Mouse (Mus musculus) cerebellum, postnatal 36 days (tissue): ENCODE measurements around the gene Fam170b.

Experiments
- DNase-seq, 2 experiments: peaks; one replicate each; pipeline ENCODE4 v3.0.0; 2021 to 2022; ENCODE audit warnings: mixed read lengths in 2 of 2

Gene Fam170b

GRCm38 (mm10) chr14:32827994-32828650, 5.6 kb upstream of the Fam170b start:
- no peak for DNase-seq

- no peak for DNase-seq
Measured at GRCm38 (mm10) chr14:32835181-32835580, 1.4 kb downstream of the Fam170b start.

- DNase-seq: no peak
Measured at GRCm38 (mm10) chr14:32835596-32835995, 1.8 kb downstream of the Fam170b start.

GRCm38 (mm10) chr14:32836191-32836590, 2.4 kb downstream of the Fam170b start:
- no peak for DNase-seq

DNA sequence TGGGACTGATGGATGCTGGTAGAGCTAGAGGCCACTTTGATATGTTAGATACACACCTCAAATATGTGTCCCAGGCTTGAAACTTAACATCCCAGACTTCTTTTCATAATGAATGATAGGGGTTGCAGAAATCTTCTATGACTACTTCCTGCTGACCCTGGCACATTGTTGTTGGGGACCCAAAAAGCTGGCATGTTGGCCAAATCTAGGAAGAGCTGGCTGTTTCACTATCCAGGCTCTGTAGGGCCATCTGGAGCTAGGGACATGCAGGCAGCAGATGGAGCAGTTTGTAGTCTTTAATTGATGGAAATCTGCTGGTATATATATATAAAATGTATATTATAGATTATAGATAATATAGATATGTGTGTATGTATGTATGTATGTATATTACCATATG, 8.3 kb downstream of the Fam170b start:
- no peak for DNase-seq

DNA sequence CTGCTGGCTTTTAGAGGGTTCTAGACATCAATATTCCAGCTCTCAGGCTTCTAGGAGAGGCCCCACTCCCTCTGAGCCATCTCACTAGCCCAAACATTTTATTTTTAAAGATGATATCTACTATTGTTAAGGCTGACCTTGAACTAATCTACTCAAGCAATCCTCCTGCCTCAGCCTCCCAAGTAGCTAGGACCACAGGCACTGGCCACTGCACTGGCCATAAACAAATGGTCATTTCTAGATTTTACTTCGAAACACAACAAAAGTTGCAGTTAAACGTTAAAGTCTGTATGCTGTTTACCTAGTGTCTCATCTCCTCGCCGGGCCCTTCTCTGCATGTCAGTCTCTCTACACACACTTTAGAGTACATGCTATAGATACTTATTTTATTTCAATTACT, 20.3 kb downstream of the Fam170b start:
- no peak for DNase-seq

- no peak for DNase-seq
Measured at GRCm38 (mm10) chr14:32856246-32856645, 22.5 kb downstream of the Fam170b start.

GRCm38 (mm10) chr14:32856681-32857328, 23.0 kb downstream of the Fam170b start, which contains the start of gene Vstm4:
Vstm4 (plus strand) TSS chr14:32856756.
- peak; percentile 36 to 44 for DNase-seq

DNA sequence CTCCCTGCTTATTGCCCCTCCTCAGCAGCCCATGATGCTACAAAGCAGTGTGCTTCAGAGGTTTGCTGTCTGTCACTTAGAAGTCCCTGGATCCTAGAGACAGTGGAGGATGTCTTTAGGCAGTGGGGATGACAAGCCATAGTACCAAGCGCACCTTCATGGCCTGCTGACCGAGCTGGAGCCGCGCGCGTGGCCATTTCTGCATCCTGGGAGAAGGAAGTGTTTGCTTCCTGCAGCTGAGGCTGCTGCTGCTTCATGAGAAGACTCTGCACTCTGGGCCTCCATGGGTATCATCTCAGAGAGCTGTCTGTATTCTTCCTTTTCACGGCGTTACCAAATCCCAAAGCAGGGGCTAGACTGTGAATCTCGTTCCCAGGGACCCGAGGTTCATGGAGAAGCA, 24.6 kb downstream of the Fam170b start:
- DNase-seq: no peak

- DNase-seq: no peak
Measured at GRCm38 (mm10) chr14:32858941-32859510, 25.3 kb downstream of the Fam170b start.

DNA sequence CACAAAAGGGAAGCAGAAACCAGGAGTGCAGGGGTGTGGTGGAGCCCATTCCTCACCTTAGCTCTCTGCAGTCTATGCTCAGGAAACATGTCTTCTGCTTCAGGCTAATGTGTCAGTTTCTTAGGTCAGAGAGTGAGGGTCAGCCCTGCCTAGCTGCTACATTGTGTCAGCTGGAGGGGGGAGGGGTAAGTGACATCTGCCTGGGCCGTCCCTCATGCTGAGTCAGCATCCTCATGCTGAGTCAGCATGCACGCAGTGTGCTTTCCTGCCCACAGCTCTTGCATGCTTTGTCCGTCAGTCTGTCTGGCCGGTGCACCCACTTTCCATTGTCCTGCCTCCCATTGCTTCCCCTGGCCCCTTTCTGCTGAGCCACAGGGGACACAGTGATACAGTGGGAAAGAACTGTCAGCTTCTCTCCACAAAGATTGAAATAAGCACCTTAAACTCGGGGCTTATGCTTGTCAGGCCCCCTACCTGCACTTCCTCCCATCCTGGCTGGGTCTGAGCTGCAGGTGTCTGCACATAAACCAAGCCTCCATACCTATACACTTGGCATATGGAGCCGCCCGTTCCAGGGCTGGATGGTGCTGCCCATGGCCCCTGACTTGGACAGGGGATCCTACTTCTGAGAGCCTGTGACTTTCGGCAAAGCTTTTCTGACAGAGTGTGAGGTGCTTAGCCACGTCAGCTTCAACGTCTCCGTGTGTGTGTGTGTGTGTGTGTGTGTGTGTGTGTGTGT, 26.2 kb downstream of the Fam170b start:
- DNase-seq: no peak

- DNase-seq: no peak
Measured at GRCm38 (mm10) chr14:32861149-32861581, 27.4 kb downstream of the Fam170b start.

- no peak for DNase-seq
Measured at GRCm38 (mm10) chr14:32861656-32862055, 27.9 kb downstream of the Fam170b start.

DNA sequence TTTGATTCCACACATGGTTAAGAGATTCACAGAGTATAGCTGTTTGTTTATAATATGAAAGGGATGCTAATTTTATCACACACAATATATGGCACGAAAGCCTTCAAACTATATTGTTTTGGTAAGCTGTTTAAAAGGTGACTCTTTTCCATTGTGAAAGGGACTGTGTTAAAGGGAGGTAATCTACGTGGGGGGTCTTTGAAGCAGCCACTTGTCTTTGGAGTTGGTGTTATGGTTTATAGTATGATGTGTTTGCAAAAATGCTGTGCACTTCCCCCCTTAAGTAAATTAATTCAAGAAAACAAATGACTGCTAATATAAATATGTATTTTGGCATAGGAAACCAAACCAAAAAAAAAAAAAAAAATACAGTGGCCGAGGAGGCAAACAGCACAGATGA, 31.6 kb downstream of the Fam170b start:
- no peak for DNase-seq

- DNase-seq: no peak
Measured at GRCm38 (mm10) chr14:32871963-32872362, 38.2 kb downstream of the Fam170b start.

DNA sequence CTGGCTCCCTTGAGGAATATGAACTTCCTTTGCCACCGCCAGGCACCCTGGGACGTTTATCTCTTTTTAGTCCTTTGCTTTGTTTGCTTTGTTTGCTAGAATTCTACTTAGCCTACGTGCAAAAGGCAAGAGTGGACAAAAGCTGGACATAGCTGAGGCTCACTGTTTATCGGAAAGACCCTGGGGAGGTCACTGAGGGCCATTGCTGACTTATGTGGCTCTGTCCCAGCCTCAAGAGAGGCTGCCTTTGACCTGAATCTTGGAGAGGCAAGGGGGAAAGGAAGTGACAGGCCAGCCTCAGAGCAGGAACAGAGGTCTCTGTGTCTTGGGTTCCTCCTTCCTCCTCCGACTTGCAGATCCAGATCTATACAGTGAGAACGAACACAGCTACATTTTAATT, 43.8 kb downstream of the Fam170b start:
- DNase-seq: no peak

DNA sequence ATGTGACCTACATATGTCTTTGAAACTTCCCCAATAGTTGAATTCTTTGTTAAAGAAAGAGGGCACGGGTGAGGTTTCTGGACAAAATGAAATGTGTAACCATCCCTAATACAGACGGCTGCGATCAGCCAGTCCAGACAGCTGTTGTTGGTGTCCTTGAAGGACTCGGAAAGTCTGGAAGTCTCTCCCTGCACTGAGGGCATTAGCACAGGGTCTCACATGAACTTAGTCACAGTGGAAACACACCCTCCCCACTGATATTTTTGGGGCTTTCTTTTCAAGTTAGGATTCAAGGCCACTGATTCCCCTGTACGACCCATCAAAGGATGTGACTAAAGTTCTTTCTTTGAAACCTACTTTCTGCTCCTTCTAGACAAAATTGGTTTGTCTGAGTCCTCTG, 46.6 kb downstream of the Fam170b start:
- DNase-seq: no peak

DNA sequence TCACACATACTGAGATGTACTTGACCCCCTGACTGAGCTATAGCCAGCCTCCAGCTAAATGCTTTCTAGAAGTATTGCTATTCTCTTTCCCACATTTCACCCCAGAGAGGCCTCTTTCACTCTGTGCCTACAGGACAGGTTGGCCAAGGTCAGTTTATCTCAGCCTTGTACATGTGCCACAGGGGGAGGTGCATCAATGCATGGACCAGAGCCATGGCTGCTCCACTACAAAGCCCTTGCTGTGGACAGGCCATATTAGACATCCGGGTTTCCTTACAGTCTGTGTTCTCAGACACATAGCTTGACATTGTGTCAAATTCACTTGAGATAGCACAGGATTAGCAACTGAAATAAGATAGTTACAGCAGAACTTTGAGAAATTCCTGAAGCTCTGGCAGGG, 47.9 kb downstream of the Fam170b start:
- DNase-seq: no peak
